Mouse (Mus musculus) neural tube, embryonic 15.5 days (tissue): ENCODE measurements around the gene Taf12. TPM values are rescaled to one million over a fixed set of nuclear protein-coding genes. Genes with fewer than 3 reads are reported as not detected.

ENCODE experiments used
- ATAC-seq: fragments of 200-750 bp; cut with Nextera tagmentation; 2 replicates; pipeline ENCODE4 v1.8.0; 2017; ENCODE audit warnings: mild to moderate bottlenecking, moderate TSS enrichment, moderate library complexity; ENCODE audit not compliant: low FRiP score
- H3K27ac ChIP-seq: fragments of 300-500 bp; sonication (generic); replicated peaks from 2 replicates; pipeline ENCODE4 v1.5.1; 2015; ENCODE audit warnings: mild to moderate bottlenecking, inconsistent platforms
- H3K27me3 ChIP-seq: fragments of 300-500 bp; sonication (generic); replicated peaks from 2 replicates; pipeline ENCODE4 v1.6.1; 2015; ENCODE audit warnings: inconsistent platforms
- H3K36me3 ChIP-seq: fragments of 300-500 bp; sonication (generic); 2 replicates; pipeline ENCODE4 v1.6.1; 2015; ENCODE audit warnings: inconsistent platforms
- H3K4me1 ChIP-seq: fragments of 300-500 bp; sonication (generic); 2 replicates; pipeline ENCODE4 v1.6.1; 2015; ENCODE audit warnings: inconsistent platforms
- H3K4me2 ChIP-seq: fragments of 300-500 bp; sonication (generic); 2 replicates; pipeline ENCODE4 v1.6.1; 2015; ENCODE audit warnings: inconsistent platforms, mild to moderate bottlenecking, moderate library complexity
- H3K4me3 ChIP-seq: fragments of 300-500 bp; sonication (generic); replicated peaks from 2 replicates; pipeline ENCODE4 v1.5.1; 2015; ENCODE audit warnings: mild to moderate bottlenecking, inconsistent platforms
- H3K9ac ChIP-seq: fragments of 300-500 bp; sonication (generic); replicated peaks from 2 replicates; pipeline ENCODE4 v1.6.1; 2015; ENCODE audit warnings: mild to moderate bottlenecking, inconsistent platforms
- H3K9me3 ChIP-seq: fragments of 300-500 bp; sonication (generic); replicated peaks from 2 replicates; pipeline ENCODE4 v1.6.1; 2016; ENCODE audit warnings: inconsistent platforms
- WGBS: fragments of 180-500 bp; shearing (Covaris S2); methylation state at CpG from one replicate; pipeline ENCODE4 v1.1.7; 2015; ENCODE audit warnings: mixed read lengths; 5-methylcytosine and 5-hydroxymethylcytosine counted together
- polyA plus RNA-seq: library from polyadenylated mRNA; unstranded; fragments of >200 nt; fragmentation: Nextera tagmentation; extraction: Ambion mirVana; gene quantifications from 2 replicates; pipeline ENCODE4 v1.2.1, GENCODE M21; 2015

Taf12 gene
- polyA plus RNA-seq, result 36.5 and 43.6 TPM in 2 replicates

DNA sequence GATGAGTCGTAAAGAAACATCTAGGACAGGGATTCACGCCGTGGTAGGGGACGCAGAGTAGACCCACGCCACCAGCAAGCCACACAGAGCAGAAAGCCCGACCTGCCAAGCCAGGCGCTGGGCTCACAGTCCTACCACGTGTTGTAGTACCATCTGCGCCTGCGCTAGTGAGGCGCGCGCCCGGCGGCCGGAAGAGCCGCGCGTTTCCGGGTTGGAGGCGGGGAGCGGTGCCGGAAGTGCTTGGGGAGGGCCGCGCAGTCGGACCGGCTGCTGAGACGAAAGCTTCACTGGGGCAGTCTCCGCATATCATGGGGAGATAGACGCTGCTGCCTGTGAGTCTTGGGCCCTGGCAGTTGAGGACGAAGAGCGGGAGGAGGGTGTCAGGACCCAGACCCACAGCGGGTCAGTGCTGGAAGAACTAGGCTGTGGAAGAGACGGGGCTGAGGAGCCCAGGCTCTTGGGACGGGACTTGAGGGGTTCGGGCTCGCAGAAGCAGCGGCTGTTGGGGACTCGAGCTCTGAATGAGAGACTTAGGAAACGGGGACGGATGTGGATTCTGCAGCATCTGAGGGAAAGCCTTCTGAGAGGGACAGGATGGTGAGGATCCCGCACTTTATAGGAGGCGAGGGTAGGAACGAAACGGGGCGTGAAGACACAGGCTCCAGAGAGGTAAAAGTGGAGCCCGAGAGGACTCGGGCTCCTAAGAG, at the start of gene Taf12:
Gene Taf12, plus strand, starts transcription at position 220 of the 707 bp plus-strand sequence.
- Histone ChIP-seq H3K27me3 (no peaks in the 10 kb centered on the region), H3K27ac (peak within 1 kb of the TSS; percentile 85), H3K9me3 (no peaks in the 10 kb centered on the region), H3K4me2 (peak within 1 kb of the TSS; percentile 81), H3K4me3 (peak within 1 kb of the TSS; percentile 54), H3K36me3 (no peaks in the 10 kb centered on the region), H3K9ac (peak within 1 kb of the TSS; percentile 67), H3K4me1 (peaks cover 28% of the 10 kb centered on the region)
- under 1% methylated on average over 48 of the region's 48 CpGs for WGBS
- peak; percentile 90 for ATAC-seq

- Histone ChIP-seq H3K27me3 (no peaks in the 10 kb centered on the region), H3K9me3 (no peaks in the 10 kb centered on the region), H3K36me3 (peaks cover 94% of the 10 kb centered on the region), H3K4me1 (no peaks in the 10 kb centered on the region), H3K9ac (no peak overlapping the region), H3K27ac (no peak overlapping the region), H3K4me2 (no peak overlapping the region), H3K4me3 (no peak overlapping the region)
- WGBS, result 97% methylated on average over 5 of the region's 5 CpGs
- no peak for ATAC-seq
Observed at GRCm38 (mm10) chr4:132230422-132230821, 43.8 kb upstream of the Taf12 start.

DNA sequence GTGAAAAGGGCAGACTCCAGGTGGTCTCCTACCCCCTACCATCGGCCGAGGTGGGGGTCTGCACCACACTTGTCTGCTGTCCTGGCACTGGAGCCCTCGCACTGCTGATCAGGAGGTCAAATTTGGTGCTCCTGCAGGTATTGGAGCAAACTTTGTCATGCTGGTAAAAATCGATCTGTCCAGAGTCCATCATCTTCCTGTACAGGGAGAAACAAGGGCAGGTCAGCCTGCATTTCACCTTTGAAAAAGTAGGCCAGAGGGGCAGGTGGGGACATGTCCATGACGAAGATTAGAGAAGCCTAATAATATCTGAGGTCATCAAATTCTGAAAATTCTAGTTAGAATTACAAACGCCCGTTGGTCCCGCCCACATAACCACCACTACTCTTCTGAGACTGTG, 39.5 kb upstream of the Taf12 start:
- Histone ChIP-seq H3K36me3 (peaks cover 87% of the 10 kb centered on the region), H3K27ac (no peak overlapping the region), H3K4me3 (no peak overlapping the region), H3K9me3 (no peaks in the 10 kb centered on the region), H3K4me1 (no peaks in the 10 kb centered on the region), H3K4me2 (no peak overlapping the region), H3K27me3 (no peaks in the 10 kb centered on the region), H3K9ac (no peak overlapping the region)
- ATAC-seq, result no peak
- WGBS, result 89% methylated on average over 8 of the region's 8 CpGs

- Histone ChIP-seq H3K4me1 (no peaks in the 10 kb centered on the region), H3K36me3 (peaks cover 81% of the 10 kb centered on the region), H3K27ac (no peak overlapping the region), H3K9me3 (no peaks in the 10 kb centered on the region), H3K9ac (no peak overlapping the region), H3K4me2 (no peak overlapping the region), H3K4me3 (no peak overlapping the region), H3K27me3 (no peaks in the 10 kb centered on the region)
- 90% methylated on average over 4 of the region's 4 CpGs for WGBS
- no peak for ATAC-seq
Observed at GRCm38 (mm10) chr4:132238356-132238755, 35.8 kb upstream of the Taf12 start.

DNA sequence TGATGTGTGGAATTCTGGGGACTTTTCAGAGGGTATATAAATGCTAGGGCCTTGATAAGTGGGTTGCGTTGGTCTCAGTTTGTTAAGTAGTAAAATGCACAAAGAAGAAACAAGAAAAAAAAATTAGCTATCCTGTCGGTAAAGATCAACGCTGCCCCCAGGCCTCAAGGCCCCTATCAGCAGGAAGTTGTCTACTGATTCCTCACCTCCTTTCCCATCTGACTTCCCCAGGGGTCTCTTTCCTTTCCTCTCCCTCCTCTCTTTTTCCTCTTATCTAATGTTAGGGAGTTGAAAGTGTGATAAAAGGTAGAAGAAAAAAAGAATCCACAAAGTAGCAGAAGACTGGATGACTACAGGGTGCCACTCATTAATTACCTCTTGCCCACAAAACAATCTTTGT, 33.8 kb upstream of the Taf12 start:
- no peak for ATAC-seq
- H3K36me3 ChIP-seq, result peaks cover 72% of the 10 kb centered on the region

GRCm38 (mm10) chr4:132241208-132241607, 33.0 kb upstream of the Taf12 start:
- H3K4me2 ChIP-seq, result no peak overlapping the region
- H3K27me3 ChIP-seq, result no peaks in the 10 kb centered on the region
- no peak overlapping the region for H3K9ac ChIP-seq
- WGBS, result 93% methylated on average over 3 of the region's 3 CpGs
- ATAC-seq, result no peak
- no peaks in the 10 kb centered on the region for H3K4me1 ChIP-seq
- no peak overlapping the region for H3K4me3 ChIP-seq
- peaks cover 72% of the 10 kb centered on the region for H3K36me3 ChIP-seq
- no peaks in the 10 kb centered on the region for H3K9me3 ChIP-seq
- H3K27ac ChIP-seq, result no peak overlapping the region

More for the DNA sequence above, 33.8 kb upstream of the Taf12 start:
- Histone ChIP-seq H3K9ac (no peak overlapping the region), H3K27me3 (no peaks in the 10 kb centered on the region), H3K4me2 (no peak overlapping the region), H3K4me1 (no peaks in the 10 kb centered on the region), H3K27ac (no peak overlapping the region), H3K4me3 (no peak overlapping the region), H3K9me3 (no peaks in the 10 kb centered on the region)
- 87% methylated on average over 3 of the region's 3 CpGs for WGBS

- H3K27me3 ChIP-seq, result no peaks in the 10 kb centered on the region
Observed at GRCm38 (mm10) chr4:132245643-132246042, 28.5 kb upstream of the Taf12 start.

GRCm38 (mm10) chr4:132247451-132247997, 26.7 kb upstream of the Taf12 start:
- peaks cover 65% of the 10 kb centered on the region for H3K36me3 ChIP-seq
- H3K9ac ChIP-seq, result no peak overlapping the region
- WGBS, result 90% methylated on average over 5 of the region's 5 CpGs
- no peak overlapping the region for H3K4me2 ChIP-seq
- H3K4me1 ChIP-seq, result no peaks in the 10 kb centered on the region
- H3K9me3 ChIP-seq, result no peaks in the 10 kb centered on the region
- no peak for ATAC-seq
- H3K27me3 ChIP-seq, result no peaks in the 10 kb centered on the region
- H3K4me3 ChIP-seq, result no peak overlapping the region
- no peak overlapping the region for H3K27ac ChIP-seq

More at GRCm38 (mm10) chr4:132245643-132246042, 28.5 kb upstream of the Taf12 start:
- H3K4me2 ChIP-seq, result no peak overlapping the region
- H3K27ac ChIP-seq, result no peak overlapping the region
- ATAC-seq, result no peak
- peaks cover 69% of the 10 kb centered on the region for H3K36me3 ChIP-seq
- H3K9me3 ChIP-seq, result no peaks in the 10 kb centered on the region
- H3K4me1 ChIP-seq, result no peaks in the 10 kb centered on the region
- WGBS, result 96% methylated on average over 3 of the region's 3 CpGs
- H3K4me3 ChIP-seq, result no peak overlapping the region
- no peak overlapping the region for H3K9ac ChIP-seq

DNA sequence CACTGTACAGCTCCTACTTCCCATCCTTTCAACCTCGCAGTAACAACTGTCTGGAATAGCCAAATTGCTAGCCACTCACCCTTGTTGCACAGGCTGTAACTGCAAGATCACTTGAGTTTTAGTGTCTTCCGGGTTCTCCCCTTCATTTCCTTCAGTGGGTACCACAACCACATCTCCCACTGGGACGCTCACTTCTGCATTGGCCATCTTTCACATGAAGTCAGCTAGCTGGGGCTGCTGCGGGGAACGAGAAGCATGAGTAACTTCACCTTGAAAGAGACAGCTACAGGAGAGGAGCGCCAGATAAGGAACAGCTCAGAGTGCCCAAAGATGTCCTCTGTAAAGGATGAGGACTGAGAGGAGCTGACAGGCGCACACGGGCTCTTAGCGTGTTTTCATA, 22.6 kb upstream of the Taf12 start:
- peaks cover 39% of the 10 kb centered on the region for H3K36me3 ChIP-seq
- ATAC-seq, result no peak
- no peak overlapping the region for H3K4me2 ChIP-seq
- H3K4me1 ChIP-seq, result no peaks in the 10 kb centered on the region
- no peak overlapping the region for H3K9ac ChIP-seq
- H3K4me3 ChIP-seq, result no peak overlapping the region
- 93% methylated on average over 9 of the region's 9 CpGs for WGBS
- no peaks in the 10 kb centered on the region for H3K9me3 ChIP-seq
- no peak overlapping the region for H3K27ac ChIP-seq
- no peaks in the 10 kb centered on the region for H3K27me3 ChIP-seq

DNA sequence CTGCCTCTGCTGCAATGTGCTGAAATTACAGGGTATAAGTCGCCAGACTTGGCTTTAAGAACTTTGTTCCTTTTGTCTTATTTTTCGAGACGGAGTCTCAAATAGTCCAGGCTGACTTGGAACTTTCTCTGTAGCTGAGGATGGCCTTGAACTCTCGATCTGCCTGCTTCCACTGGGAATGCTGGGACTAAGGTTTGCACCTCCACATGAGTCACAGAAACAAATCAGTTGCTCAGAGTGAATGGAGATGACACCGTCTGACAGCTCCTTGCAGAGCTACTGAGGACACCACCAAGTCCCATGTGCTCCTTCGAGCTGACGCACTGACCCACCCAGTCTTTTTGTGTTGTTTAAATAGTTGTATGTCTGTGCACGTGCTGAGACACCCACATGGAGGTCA, 21.0 kb upstream of the Taf12 start:
- no peak overlapping the region for H3K4me3 ChIP-seq

DNA sequence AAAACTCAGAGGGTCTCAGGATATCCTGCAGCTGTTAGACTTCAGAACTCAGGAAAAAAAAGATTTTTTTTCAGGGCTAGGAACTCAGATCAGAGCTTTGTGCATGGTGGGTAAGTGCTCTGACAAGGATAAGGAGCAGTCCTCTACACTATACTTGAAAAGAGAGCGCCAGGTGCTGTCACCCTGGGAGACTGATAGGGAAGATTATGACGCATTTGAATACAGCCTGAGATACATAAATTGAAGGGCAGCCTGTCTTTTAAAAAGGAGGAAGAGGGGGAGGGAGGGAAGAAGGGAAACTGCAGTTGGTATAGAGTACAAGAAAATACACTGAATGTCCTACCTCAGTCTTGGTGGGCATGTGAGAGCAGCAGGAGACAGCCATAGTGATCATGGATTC, 20.6 kb upstream of the Taf12 start:
- no peak overlapping the region for H3K4me3 ChIP-seq
- ATAC-seq, result no peak
- no peaks in the 10 kb centered on the region for H3K27me3 ChIP-seq
- 84% methylated on average over 2 of the region's 2 CpGs for WGBS
- H3K9me3 ChIP-seq, result no peaks in the 10 kb centered on the region
- H3K27ac ChIP-seq, result no peak overlapping the region
- peaks cover 1% of the 10 kb centered on the region; the same call in 1 of the 2 replicates for H3K4me1 ChIP-seq
- H3K9ac ChIP-seq, result no peak overlapping the region
- H3K36me3 ChIP-seq, result peaks cover 23% of the 10 kb centered on the region
- H3K4me2 ChIP-seq, result no peak overlapping the region

More for the DNA sequence above, 21.0 kb upstream of the Taf12 start:
- no peak for ATAC-seq
- Histone ChIP-seq H3K4me1 (no peaks in the 10 kb centered on the region), H3K9ac (no peak overlapping the region), H3K27me3 (no peaks in the 10 kb centered on the region), H3K36me3 (peaks cover 26% of the 10 kb centered on the region), H3K27ac (no peak overlapping the region), H3K9me3 (no peaks in the 10 kb centered on the region), H3K4me2 (no peak overlapping the region)
- 91% methylated on average over 8 of the region's 8 CpGs for WGBS

DNA sequence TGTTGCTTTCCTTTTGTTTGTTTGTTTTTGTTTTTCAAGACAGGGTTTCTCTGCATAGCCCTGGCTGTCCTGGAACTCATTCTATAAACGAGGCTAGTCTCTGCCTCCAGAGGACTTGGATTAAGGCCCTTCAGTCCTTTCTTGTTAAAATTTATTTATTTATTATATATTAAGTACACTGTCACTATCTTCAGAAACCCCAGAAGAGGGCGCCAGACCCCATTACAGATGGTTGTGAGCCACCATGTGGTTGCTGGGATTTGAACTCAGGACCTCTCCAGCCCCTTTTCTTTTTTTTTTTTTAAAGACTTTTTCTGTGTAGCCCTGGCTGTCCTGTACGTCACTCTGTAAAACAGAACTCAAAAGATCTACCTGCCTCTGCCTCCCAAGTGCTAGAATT, 19.2 kb upstream of the Taf12 start:
- 78% methylated on average over 3 of the region's 3 CpGs for WGBS
- no peak overlapping the region for H3K4me2 ChIP-seq
- H3K4me1 ChIP-seq, result peaks cover 15% of the 10 kb centered on the region
- H3K27ac ChIP-seq, result no peak overlapping the region
- no peaks in the 10 kb centered on the region for H3K9me3 ChIP-seq
- no peak for ATAC-seq
- H3K36me3 ChIP-seq, result peaks cover 18% of the 10 kb centered on the region
- H3K9ac ChIP-seq, result no peak overlapping the region
- no peaks in the 10 kb centered on the region for H3K27me3 ChIP-seq
- no peak overlapping the region for H3K4me3 ChIP-seq
